Mouse (Mus musculus) hindbrain, embryonic 10.5 days (tissue): ENCODE data around the gene Myo3b. TPM values are rescaled to one million over a fixed set of nuclear protein-coding genes. Genes with fewer than 3 reads are reported as not detected.
A peak's percentile ranks its signal among the peaks of the same experiment; 100 is the strongest.

Experiments used
- DNase-seq: peaks from one replicate; pipeline ENCODE4 v3.0.0-alpha.2; 2017; ENCODE audit warnings: low spot score
- H3K27ac ChIP-seq: fragments of 300-500 bp; sonication (generic); 2 replicates; pipeline ENCODE4 v1.5.1; 2016; ENCODE audit warnings: mild to moderate bottlenecking, moderate library complexity
- H3K27me3 ChIP-seq: fragments of 300-500 bp; sonication (generic); 2 replicates; pipeline ENCODE4 v1.6.1; 2016; ENCODE audit warnings: mild to moderate bottlenecking; ENCODE audit not compliant: poor library complexity, insufficient read depth, severe bottlenecking
- H3K36me3 ChIP-seq: fragments of 300-500 bp; sonication (generic); 2 replicates; pipeline ENCODE4 v1.6.1; 2016; ENCODE audit warnings: mild to moderate bottlenecking, moderate library complexity
- H3K4me1 ChIP-seq: fragments of 300-500 bp; sonication (generic); replicated peaks from 2 replicates; pipeline ENCODE4 v1.6.1; 2016; ENCODE audit warnings: mild to moderate bottlenecking
- H3K4me3 ChIP-seq: fragments of 300-500 bp; sonication (generic); 2 replicates; pipeline ENCODE4 v1.5.1; 2016; ENCODE audit warnings: mild to moderate bottlenecking, moderate library complexity
- H3K9me3 ChIP-seq: fragments of 300-500 bp; sonication (generic); 2 replicates; pipeline ENCODE4 v1.6.1; 2016; ENCODE audit warnings: mild to moderate bottlenecking, moderate library complexity
- WGBS: fragments of 180-500 bp; shearing (Covaris S2); methylation state at CpG from one replicate; pipeline ENCODE4 v1.1.7; 2016; 5-methylcytosine and 5-hydroxymethylcytosine counted together
- polyA plus RNA-seq: library from polyadenylated mRNA; unstranded; fragments of >200 nt; fragmentation: Nextera tagmentation; extraction: Ambion mirVana; gene quantifications from 2 replicates; pipeline ENCODE4 v1.2.1, GENCODE M21; 2016

Gene Myo3b
- polyA plus RNA-seq, 1 experiment from 2014 or later, result not detected

- no peak overlapping the region for H3K4me3 ChIP-seq
- no peaks in the 10 kb centered on the region for H3K4me1 ChIP-seq
- H3K36me3 ChIP-seq, result no peaks in the 10 kb centered on the region
- 76% methylated on average over 15 of the region's 15 CpGs for WGBS
- no peaks in the 10 kb centered on the region for H3K9me3 ChIP-seq
- H3K27me3 ChIP-seq, result no peaks in the 10 kb centered on the region
- H3K27ac ChIP-seq, result no peak overlapping the region
- DNase-seq, result peak; percentile 15
These were observed 360.7 kb downstream of the Myo3b start for GRCm38 (mm10) chr2:70399441-70400115.

- H3K4me3 ChIP-seq, result no peak overlapping the region
- H3K9me3 ChIP-seq, result no peaks in the 10 kb centered on the region
- no peaks in the 10 kb centered on the region for H3K36me3 ChIP-seq
- no peaks in the 10 kb centered on the region for H3K4me1 ChIP-seq
- WGBS, result 83% methylated on average over 6 of the region's 6 CpGs
- H3K27me3 ChIP-seq, result no peaks in the 10 kb centered on the region
- H3K27ac ChIP-seq, result no peak overlapping the region
- no peak for DNase-seq
These were observed 361.4 kb downstream of the Myo3b start for GRCm38 (mm10) chr2:70400321-70400720.

GRCm38 (mm10) chr2:70404301-70404700 lies 365.4 kb downstream of the Myo3b start:
- no peaks in the 10 kb centered on the region for H3K36me3 ChIP-seq
- H3K4me1 ChIP-seq, result peaks cover 7% of the 10 kb centered on the region
- 73% methylated on average over 2 of the region's 2 CpGs for WGBS
- DNase-seq, result no peak
- H3K4me3 ChIP-seq, result no peak overlapping the region
- no peaks in the 10 kb centered on the region for H3K9me3 ChIP-seq
- no peaks in the 10 kb centered on the region for H3K27me3 ChIP-seq
- no peak overlapping the region for H3K27ac ChIP-seq

- WGBS, result 92% methylated on average over 5 of the region's 5 CpGs
- DNase-seq, result no peak
- no peak overlapping the region for H3K27ac ChIP-seq
These were observed 367.9 kb downstream of the Myo3b start for GRCm38 (mm10) chr2:70406846-70407245.

GRCm38 (mm10) chr2:70407729-70408128 lies 368.8 kb downstream of the Myo3b start:
- Histone ChIP-seq H3K4me3 (no peak overlapping the region), H3K4me1 (peaks cover 7% of the 10 kb centered on the region), H3K27me3 (no peaks in the 10 kb centered on the region), H3K36me3 (no peaks in the 10 kb centered on the region), H3K27ac (no peak overlapping the region), H3K9me3 (no peaks in the 10 kb centered on the region)
- 67% methylated on average over 5 of the region's 5 CpGs for WGBS
- DNase-seq, result no peak

More at GRCm38 (mm10) chr2:70406846-70407245, 367.9 kb downstream of the Myo3b start:
- Histone ChIP-seq H3K4me3 (no peak overlapping the region), H3K36me3 (no peaks in the 10 kb centered on the region), H3K4me1 (peaks cover 7% of the 10 kb centered on the region), H3K27me3 (no peaks in the 10 kb centered on the region), H3K9me3 (no peaks in the 10 kb centered on the region)

- no peak for DNase-seq
- Histone ChIP-seq H3K27ac (no peak overlapping the region), H3K4me1 (peaks cover 7% of the 10 kb centered on the region), H3K4me3 (no peak overlapping the region), H3K36me3 (no peaks in the 10 kb centered on the region), H3K27me3 (no peaks in the 10 kb centered on the region), H3K9me3 (no peaks in the 10 kb centered on the region)
- 73% methylated on average over 4 of the region's 4 CpGs for WGBS
These were observed 371.5 kb downstream of the Myo3b start for GRCm38 (mm10) chr2:70410298-70410885.

GRCm38 (mm10) chr2:70412315-70412714 lies 373.4 kb downstream of the Myo3b start:
- no peak for DNase-seq
- Histone ChIP-seq H3K36me3 (no peaks in the 10 kb centered on the region), H3K4me3 (no peak overlapping the region), H3K27ac (no peak overlapping the region), H3K9me3 (no peaks in the 10 kb centered on the region), H3K27me3 (no peaks in the 10 kb centered on the region), H3K4me1 (peaks cover 6% of the 10 kb centered on the region)
- WGBS, result 84% methylated on average over 13 of the region's 13 CpGs

GRCm38 (mm10) chr2:70414386-70414785 lies 375.5 kb downstream of the Myo3b start:
- no peaks in the 10 kb centered on the region for H3K27me3 ChIP-seq
- H3K9me3 ChIP-seq, result no peaks in the 10 kb centered on the region
- no peak overlapping the region for H3K27ac ChIP-seq
- no peaks in the 10 kb centered on the region for H3K4me1 ChIP-seq
- no peak for DNase-seq
- H3K36me3 ChIP-seq, result no peaks in the 10 kb centered on the region
- H3K4me3 ChIP-seq, result no peak overlapping the region
- WGBS, result 88% methylated on average over 1 of the region's 1 CpGs

GRCm38 (mm10) chr2:70415521-70415920 lies 376.6 kb downstream of the Myo3b start:
- Histone ChIP-seq H3K27ac (no peak overlapping the region), H3K9me3 (no peaks in the 10 kb centered on the region), H3K4me1 (no peaks in the 10 kb centered on the region), H3K36me3 (no peaks in the 10 kb centered on the region), H3K4me3 (no peak overlapping the region), H3K27me3 (no peaks in the 10 kb centered on the region)
- WGBS, result 81% methylated on average over 1 of the region's 1 CpGs
- DNase-seq, result no peak

GRCm38 (mm10) chr2:70419336-70419735 lies 380.4 kb downstream of the Myo3b start:
- no peak for DNase-seq
- H3K27me3 ChIP-seq, result no peaks in the 10 kb centered on the region
- no peaks in the 10 kb centered on the region for H3K36me3 ChIP-seq
- no peaks in the 10 kb centered on the region for H3K9me3 ChIP-seq
- no peaks in the 10 kb centered on the region for H3K4me1 ChIP-seq
- no peak overlapping the region for H3K27ac ChIP-seq
- WGBS, result 82% methylated on average over 6 of the region's 6 CpGs
- no peak overlapping the region for H3K4me3 ChIP-seq

- DNase-seq, result no peak
- Histone ChIP-seq H3K4me1 (no peaks in the 10 kb centered on the region), H3K9me3 (no peaks in the 10 kb centered on the region), H3K4me3 (no peak overlapping the region), H3K27me3 (no peaks in the 10 kb centered on the region), H3K36me3 (no peaks in the 10 kb centered on the region), H3K27ac (no peak overlapping the region)
- WGBS, result 84% methylated on average over 13 of the region's 13 CpGs
These were observed 382.4 kb downstream of the Myo3b start for GRCm38 (mm10) chr2:70421144-70421874.

GRCm38 (mm10) chr2:70425611-70426010 lies 386.7 kb downstream of the Myo3b start:
- Histone ChIP-seq H3K4me3 (no peak overlapping the region), H3K27ac (no peak overlapping the region), H3K36me3 (no peaks in the 10 kb centered on the region), H3K9me3 (no peaks in the 10 kb centered on the region), H3K4me1 (no peaks in the 10 kb centered on the region), H3K27me3 (no peaks in the 10 kb centered on the region)
- DNase-seq, result no peak
- 79% methylated on average over 11 of the region's 11 CpGs for WGBS

- Histone ChIP-seq H3K27me3 (peaks cover 5% of the 10 kb centered on the region), H3K36me3 (no peaks in the 10 kb centered on the region), H3K4me3 (no peak overlapping the region), H3K27ac (no peak overlapping the region), H3K4me1 (peaks cover 19% of the 10 kb centered on the region), H3K9me3 (no peaks in the 10 kb centered on the region)
- peak; percentile 40 for DNase-seq
- WGBS, result 19% methylated on average over 4 of the region's 4 CpGs
These were observed 404.1 kb downstream of the Myo3b start for GRCm38 (mm10) chr2:70443035-70443434.
